Mouse (Mus musculus): ENCODE data around the gene U2af1l4.

DNA sequence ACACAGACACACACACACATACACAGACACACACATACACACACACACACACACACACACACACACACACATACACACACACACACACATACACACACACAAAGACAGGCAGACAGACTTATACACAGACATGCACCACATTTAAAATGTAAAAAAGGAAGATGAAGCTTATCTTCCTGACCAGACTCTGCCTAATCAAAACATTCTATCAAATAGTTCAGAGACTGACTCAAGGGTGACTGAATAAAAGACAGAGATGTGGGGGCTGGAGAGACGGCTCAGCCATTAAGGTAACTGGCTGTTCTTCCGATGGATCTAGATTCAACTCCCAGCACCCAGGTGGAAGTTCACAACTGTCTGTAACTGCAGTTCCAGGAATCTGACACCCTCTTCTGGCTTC is 18.8 kb upstream of the U2af1l4 start:
- TF ChIP-seq CTCF (IDR thresholded peaks at IDR 0.05; ENCODE audit: control insufficient read depth, insufficient read depth, low read length) (no peak), POLR2A (IDR thresholded peaks at IDR 0.05; ENCODE audit: borderline replicate concordance, control insufficient read depth, low read depth, low read length) (no peak)
